Mouse (Mus musculus) heart, adult 11 months (tissue): ENCODE results near the gene Upb1.

Source experiments
- DNase-seq: peaks from one replicate; pipeline ENCODE4 v3.0.0; 2022

The Upb1 gene

DNA sequence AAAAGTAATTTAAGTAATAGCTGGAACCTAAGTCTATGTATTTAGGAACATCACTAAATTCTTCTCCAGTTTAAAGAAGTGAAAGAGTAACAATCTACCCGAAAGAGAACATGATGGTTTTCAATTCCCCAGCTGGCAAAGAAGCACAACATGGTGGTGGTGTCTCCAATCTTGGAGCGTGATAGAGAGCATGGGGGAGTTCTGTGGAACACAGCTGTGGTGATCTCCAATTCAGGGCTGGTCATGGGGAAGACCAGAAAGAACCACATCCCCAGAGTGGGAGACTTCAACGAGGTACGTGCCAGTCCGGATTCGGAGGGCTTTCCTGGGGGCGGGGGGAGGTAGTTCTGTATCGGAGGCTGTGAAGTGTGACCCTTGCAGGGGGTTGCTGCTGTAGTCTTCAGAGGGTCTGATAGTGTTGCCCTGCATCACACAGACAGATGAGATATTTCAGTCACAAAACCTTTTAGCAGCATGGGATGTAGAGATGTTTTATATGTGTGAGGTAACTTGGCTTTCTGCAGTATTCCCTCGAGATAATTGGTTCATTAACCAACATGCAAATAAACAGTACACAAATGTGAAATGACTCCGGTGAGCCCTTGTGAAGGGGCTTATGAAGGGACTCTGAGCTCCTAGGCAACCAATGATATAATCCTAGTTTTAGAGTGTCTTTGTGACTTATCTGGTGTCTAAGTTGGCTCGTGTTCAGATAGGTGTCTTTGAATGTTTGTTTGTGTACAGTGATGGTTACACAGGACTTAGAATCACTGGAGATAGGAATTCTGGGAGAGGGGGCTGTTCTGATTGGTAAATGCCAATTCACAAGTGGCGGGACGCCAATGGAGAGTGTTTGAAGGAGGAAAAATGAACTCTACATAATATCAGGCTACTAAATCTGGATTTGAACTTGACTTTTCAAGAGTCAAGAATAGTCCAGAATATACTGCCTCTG is 27.4 kb downstream of the Upb1 start:
- DNase-seq, result no peak

DNA sequence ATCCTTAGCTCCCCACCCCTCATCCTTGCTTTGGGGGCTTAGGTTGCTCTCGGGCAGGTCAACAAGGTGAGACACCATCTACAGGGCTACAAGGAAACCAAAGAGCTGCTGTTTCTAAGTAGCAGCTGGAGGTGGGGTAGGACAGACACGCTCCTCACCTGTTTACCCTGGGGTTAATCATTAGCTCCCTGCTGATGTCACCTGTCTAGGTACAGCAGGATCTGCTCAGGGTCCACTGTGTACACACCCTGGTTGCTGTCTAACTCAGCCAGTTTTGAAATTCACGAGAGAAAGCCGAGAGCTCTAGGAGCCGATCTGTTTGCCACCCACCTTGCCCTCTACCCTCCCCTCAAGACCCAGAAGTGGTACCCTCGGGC is 28.1 kb downstream of the Upb1 start:
- peak; percentile 67 for DNase-seq

DNA sequence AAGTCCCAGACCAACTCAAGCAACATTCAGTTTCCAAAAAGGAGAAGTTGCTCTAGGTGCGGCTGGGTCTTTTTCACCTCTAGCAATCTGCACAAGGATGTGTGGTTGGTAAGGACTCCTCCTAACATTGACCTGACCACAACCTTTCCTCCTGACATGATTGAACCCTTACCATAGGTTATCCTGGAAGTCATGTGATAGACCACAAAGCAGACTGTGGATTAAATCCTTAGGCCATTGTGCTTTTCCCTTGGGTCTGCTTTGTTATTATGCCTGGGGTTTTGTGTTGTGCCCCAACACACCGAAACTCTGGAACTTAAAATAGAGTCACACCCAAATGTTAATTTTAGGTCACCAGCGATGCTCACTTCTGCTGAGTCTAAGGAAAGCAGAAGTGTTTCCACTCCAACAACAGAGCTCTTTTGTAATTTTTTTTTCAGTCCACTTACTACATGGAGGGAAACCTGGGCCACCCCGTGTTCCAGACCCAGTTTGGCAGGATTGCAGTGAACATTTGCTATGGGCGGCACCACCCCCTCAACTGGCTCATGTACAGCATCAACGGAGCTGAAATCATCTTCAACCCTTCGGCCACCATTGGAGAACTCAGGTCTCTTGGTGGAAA is 28.7 kb downstream of the Upb1 start:
- peak; percentile 81 for DNase-seq

GRCm38 (mm10) chr10:75430147-75430537 is 29.2 kb downstream of the Upb1 start:
- no peak for DNase-seq

GRCm38 (mm10) chr10:75430633-75431032 is 29.7 kb downstream of the Upb1 start:
- DNase-seq, result no peak

DNA sequence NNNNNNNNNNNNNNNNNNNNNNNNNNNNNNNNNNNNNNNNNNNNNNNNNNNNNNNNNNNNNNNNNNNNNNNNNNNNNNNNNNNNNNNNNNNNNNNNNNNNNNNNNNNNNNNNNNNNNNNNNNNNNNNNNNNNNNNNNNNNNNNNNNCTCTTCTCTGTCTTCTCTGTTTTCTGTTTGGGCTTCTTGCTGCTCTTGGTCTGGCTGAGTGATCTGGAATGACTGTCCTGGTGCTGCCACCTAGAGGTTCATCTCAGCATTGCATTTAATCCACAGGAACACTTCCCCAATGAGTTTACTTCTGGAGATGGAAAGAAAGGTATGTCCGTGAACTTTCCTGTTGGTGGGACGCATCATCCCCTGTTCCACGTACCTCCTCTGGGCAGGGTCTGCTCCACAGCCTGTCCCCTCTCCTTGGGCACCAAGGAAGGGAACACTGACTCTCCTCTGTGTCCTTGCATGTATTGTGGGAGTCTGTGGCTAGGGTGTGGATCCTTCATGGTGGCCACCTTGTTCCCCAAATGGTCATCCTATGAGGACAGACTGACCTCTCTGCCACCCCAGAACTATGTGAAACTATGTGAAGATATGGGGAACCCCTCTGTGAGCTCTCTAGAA is 35.8 kb downstream of the Upb1 start:
- peak; percentile 96 for DNase-seq

GRCm38 (mm10) chr10:75437284-75437683 is 36.4 kb downstream of the Upb1 start:
- peak; percentile 89 for DNase-seq

DNA sequence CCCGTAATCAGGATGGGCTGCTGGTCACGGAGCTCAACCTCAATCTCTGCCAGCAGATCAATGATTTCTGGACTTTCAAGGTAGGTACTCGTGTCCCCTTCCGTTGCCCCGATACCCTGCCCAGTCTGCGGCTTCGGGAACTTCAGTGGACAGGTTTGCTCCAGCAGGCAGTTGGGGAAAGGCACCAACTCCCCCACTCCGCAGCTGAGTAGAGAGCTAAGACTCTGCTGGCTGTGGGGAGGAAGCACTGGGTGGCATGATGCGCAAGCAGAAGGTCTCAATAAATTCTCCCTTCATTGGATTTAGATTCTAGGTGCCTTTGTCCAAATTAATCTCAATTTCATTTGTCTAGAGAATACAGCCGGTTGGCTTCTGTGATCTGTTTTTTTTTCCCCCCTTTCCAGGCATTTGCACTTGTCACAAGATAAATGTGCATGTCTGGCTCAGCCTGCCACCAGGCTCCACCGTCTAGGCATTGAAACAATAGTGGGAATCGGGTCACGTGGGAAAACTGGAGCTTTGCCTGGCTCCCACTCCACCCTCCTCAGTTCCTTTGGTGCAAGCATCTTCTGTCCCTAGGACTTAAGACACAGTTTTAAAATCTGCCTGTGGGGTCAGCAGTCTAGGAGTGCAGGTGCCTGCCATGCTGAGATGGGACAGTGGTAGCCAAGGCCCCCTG is 37.4 kb downstream of the Upb1 start:
- DNase-seq, result peak; percentile 96

DNA sequence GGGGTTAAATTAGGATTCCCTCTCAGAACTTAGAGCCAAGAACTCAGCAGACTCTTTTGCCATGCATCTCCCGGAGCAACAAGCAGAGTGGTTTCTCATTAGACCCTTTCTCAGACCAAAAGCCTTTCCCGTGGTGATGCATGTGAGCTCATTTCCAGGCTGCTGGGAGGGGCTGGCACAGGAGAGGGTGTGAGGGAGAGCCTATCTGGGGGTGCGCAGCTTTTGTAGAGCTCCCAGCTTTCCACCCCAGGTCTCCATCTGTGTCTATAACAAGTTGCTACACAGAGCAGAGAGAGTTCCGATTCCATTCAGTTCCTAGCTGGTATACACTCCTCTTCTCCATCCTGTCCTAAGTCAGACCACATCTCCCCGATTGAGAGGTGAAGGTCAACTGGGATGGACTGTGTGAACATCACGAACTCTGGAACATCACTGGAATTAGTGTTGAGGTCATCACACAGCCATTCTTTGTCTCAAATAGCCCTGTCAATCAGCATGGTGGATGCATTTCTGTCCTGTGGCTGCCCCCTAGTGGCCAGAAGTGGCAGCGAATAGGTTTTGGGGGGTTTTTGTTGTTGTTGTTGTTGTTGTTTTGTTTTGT is 38.4 kb downstream of the Upb1 start:
- peak; percentile 91 for DNase-seq

GRCm38 (mm10) chr10:75440756-75441155 is 39.8 kb downstream of the Upb1 start:
- peak; percentile 71 for DNase-seq

DNA sequence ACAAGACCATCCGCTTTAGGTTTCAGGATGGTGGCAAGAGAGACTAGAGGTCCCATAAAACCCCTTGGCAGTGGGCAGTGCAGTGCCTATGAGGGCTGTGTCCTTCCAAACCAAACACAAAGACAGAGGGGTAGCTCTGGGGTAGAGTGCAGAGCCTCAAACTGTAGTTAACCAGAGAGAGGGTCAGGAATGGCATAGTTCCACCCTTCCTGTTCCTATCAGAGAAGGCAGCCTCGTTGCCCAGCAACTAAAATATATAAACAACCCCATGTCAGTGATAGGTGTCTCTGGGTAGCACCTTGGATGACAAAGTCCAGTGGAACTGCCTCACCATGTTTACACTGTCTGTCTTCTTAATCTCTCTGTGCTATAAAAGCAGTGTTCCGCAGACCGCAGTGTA is 40.9 kb downstream of the Upb1 start:
- DNase-seq, result peak; percentile 69

- DNase-seq, result peak; percentile 40
Observed at GRCm38 (mm10) chr10:75443017-75443416, 42.1 kb downstream of the Upb1 start.

DNA sequence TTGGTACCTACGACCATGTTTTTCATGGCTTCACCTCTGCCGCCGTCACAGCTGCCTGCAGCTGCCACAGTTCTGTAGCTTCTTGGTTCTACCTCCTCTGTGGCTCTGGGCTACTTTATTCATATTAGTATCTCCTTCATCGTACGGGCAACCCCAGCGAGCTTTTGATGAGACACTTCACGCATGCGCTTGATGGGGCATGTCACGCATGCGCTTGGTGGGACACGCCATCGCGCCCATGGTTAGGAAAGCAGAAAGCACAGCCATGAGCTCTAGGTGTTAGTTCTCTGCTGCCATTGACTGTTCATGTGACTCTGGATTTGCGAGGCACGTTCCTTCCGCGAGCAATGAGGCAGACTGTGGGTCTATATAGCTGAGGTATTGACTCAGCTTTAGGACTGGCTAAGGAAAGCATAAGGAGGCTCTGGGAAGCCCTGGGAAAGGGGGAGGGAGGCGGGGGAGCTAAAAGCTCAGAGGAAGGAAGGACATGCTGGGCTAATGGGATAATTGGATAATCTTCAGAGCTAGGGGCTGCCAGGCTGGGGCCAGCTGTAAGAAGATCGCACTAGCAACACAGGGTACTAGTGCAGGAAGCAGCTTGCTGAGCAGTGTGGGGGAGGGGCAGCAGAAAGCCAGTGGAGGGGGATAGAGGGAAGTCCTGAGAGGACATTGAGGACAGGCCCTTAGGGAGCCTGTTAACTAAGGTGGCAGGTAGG is 43.4 kb downstream of the Upb1 start:
- peak; percentile 82 for DNase-seq

DNA sequence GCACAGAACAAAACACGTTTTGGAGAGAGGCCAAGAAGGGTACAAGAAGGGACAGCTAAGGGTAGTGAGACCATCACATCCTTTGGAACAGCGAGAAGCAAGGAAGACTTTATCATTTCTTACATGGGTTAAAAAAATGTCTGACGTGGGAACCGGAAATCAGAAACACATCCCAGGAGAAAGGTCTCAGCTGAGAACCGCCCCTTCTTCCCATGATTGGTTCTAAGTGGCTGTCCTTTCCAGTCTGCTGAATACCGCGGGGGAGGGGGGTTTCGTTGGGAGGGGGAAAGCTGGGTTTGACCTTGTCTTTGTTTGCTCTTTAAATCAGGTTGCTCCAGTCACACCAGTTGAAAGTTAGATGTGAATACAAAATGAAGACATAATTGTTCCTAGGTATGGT is 44.1 kb downstream of the Upb1 start:
- no peak for DNase-seq

DNA sequence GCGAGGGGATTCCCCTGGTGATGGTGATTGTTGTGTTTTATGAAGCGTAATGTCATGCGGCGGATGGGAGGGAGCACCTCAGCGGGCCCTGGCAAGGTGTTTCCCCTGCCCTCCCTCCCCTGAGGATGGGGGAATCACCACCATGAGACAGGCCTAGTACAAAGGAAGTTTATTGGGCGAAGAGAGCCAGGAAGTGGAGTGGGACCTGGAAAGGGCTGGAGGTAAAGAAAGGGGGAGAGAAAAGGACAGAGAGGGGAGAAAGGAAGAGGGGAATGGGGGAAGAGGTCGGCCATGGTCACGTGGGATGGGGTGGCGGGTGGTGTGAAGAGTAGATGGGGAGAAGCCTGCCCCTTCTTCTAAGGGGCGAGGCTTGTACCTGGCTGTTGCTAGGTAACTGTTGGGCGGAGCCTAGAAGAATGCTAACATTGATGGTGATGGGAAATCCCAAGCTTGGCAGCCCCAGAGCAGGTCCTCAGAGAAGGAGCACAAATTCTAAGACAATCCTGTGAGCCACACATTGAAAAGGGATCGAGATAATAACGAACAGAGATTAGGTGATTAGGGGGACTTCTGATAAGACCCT is 45.7 kb downstream of the Upb1 start:
- DNase-seq, result peak; percentile 96

DNA sequence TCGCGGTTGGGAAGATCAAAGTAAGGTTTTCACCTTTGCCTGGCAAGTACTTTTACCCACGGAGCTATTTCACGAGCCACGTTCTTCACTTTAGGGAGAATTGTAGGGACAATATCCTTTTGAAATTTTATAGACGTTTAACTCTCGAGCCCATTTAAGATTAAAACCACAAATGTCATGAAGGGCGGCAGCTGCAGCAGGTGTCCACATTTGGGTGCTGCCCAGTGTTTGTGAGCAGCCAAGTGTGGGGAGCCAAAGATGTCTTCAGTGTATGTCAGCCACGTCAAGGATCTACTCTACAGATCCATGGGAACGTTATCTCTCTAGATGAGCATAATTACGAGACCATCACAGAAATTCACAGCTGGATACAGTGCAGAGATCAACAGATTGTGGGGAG is 46.6 kb downstream of the Upb1 start:
- peak; percentile 35 for DNase-seq

GRCm38 (mm10) chr10:75448806-75449420 is 48.0 kb downstream of the Upb1 start:
- peak; percentile 93 for DNase-seq

- peak; percentile 80 for DNase-seq
Observed at GRCm38 (mm10) chr10:75450331-75450730, 49.4 kb downstream of the Upb1 start.

- DNase-seq, result peak; percentile 96
Observed at GRCm38 (mm10) chr10:75451036-75451786, 50.3 kb downstream of the Upb1 start.

GRCm38 (mm10) chr10:75456061-75456831 is 55.3 kb downstream of the Upb1 start:
- peak; percentile 96 for DNase-seq
